Mouse (Mus musculus) heart, embryonic 14.5 days (tissue): ENCODE measurements around the gene Ptbp2. TPM values are rescaled to one million over a fixed set of nuclear protein-coding genes. Genes with fewer than 3 reads are reported as not detected.

Experiments
- ATAC-seq: fragments of 200-750 bp; cut with Nextera tagmentation; 2 replicates; pipeline ENCODE4 v1.8.0; 2017; ENCODE audit warnings: low read depth, moderate TSS enrichment; ENCODE audit not compliant: insufficient number of reproducible peaks, insufficient read depth, low FRiP score
- H3K27ac ChIP-seq, 2 experiments: fragments of 200-500 bp in 1 of 2; fragments of 300-500 bp in 1 of 2; sonication (generic) in 1 of 2; replicated peaks in 1 of 2; 2 replicates each; pipeline ENCODE4 v1.5.1; 2012 to 2014; ENCODE audit warnings: low read depth in 2 of 2, low read length in 2 of 2, control low read depth in 1 of 2, mild to moderate bottlenecking in 1 of 2, mixed read lengths in 1 of 2; ENCODE audit not compliant: control insufficient read depth in 1 of 2, insufficient read depth in 1 of 2
- H3K27me3 ChIP-seq: fragments of 300-500 bp; sonication (generic); 2 replicates; pipeline ENCODE4 v1.6.1; 2014; ENCODE audit warnings: mild to moderate bottlenecking, low read length, control low read depth; ENCODE audit not compliant: control insufficient read depth, insufficient read depth
- H3K36me3 ChIP-seq: fragments of 300-500 bp; sonication (generic); 2 replicates; pipeline ENCODE4 v1.6.1; 2014; ENCODE audit warnings: mild to moderate bottlenecking, control low read depth, low read length, mixed read lengths; ENCODE audit not compliant: control insufficient read depth, insufficient read depth
- H3K4me1 ChIP-seq, 2 experiments: fragments of 200-500 bp in 1 of 2; fragments of 300-500 bp in 1 of 2; sonication (generic) in 1 of 2; 2 replicates each; pipeline ENCODE4 v1.6.1; 2012 to 2014; ENCODE audit warnings: low read length in 2 of 2, control low read depth in 1 of 2, mixed read lengths in 1 of 2; ENCODE audit not compliant: control insufficient read depth in 2 of 2, insufficient read depth in 2 of 2
- H3K4me2 ChIP-seq: fragments of 300-500 bp; sonication (generic); 2 replicates; pipeline ENCODE4 v1.6.1; 2014; ENCODE audit warnings: mild to moderate bottlenecking, low read length
- H3K4me3 ChIP-seq, 2 experiments: fragments of 200-500 bp in 1 of 2; fragments of 300-500 bp in 1 of 2; sonication (generic) in 1 of 2; 2 replicates each; pipeline ENCODE4 v1.5.1; 2012 to 2014; ENCODE audit warnings: low read length in 2 of 2, mild to moderate bottlenecking in 2 of 2, control low read depth in 1 of 2, low read depth in 1 of 2, moderate library complexity in 1 of 2; ENCODE audit not compliant: control insufficient read depth in 1 of 2, insufficient read depth in 1 of 2
- H3K9ac ChIP-seq: fragments of 300-500 bp; sonication (generic); 2 replicates; pipeline ENCODE4 v1.6.1; 2014; ENCODE audit warnings: mild to moderate bottlenecking, low read length
- H3K9me3 ChIP-seq: fragments of 300-500 bp; sonication (generic); 2 replicates; pipeline ENCODE4 v1.6.1; 2016; ENCODE audit warnings: low read length, control low read depth; ENCODE audit not compliant: control insufficient read depth
- WGBS: fragments of 180-500 bp; shearing (Covaris S2); extraction: QIAGEN DNeasy Blood & Tissue Kit; methylation state at CpG from one replicate; pipeline ENCODE4 v1.1.7; 2014; 5-methylcytosine and 5-hydroxymethylcytosine counted together
- polyA plus RNA-seq: library from polyadenylated mRNA; unstranded; fragments of >200 nt; fragmentation: Nextera tagmentation; extraction: Ambion mirVana; gene quantifications from 2 replicates; pipeline ENCODE4 v1.2.1, GENCODE M21; 2014

The Ptbp2 gene
- polyA plus RNA-seq, 1 experiment from 2014 or later = 72.6 TPM

DNA sequence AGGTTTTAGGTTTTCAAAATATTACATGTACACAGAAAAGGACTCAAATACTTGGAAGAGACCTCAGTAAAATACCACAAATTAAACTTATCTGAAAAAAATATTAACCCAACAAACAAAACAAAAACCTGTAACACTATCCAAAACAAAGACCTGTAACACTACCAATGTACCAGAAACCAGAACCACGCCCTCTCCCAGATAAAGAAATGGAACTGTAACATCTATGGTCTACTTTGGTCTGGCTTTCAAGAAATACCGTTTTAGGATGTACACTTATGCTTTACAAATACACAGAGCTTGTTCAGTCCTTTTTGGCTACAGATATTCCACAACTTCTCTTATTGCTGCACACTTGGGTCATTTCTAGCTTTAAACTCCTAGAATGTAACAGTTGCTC lies 35.1 kb downstream of the Ptbp2 start:
- ATAC-seq = no peak

DNA sequence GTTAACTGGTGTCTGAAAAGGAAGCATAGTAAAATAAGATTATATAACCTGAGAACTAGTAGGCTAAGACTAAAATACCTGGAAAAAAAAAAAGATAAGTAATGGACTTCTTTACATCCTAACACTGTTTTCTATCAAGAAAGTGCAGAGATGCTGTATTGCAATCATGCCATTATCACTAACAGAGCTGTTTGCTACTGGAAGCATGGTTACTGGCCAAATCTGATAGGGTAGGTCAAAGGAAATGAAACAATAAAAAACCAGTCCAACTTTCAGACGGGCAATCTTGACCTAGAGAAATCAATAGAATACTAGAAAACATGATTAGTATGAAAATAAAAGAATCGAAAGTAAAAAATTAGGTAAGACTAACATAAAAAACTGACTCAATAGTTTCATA lies 37.6 kb downstream of the Ptbp2 start:
- H3K27me3 ChIP-seq = no peaks in the 10 kb centered on the region
- no peak overlapping the region for H3K4me2 ChIP-seq
- no peak overlapping the region for H3K9ac ChIP-seq
- no peak overlapping the region for H3K4me3 ChIP-seq
- WGBS = 78% methylated on average over 2 of the region's 2 CpGs
- no peaks in the 10 kb centered on the region for H3K9me3 ChIP-seq
- H3K27ac ChIP-seq = no peak overlapping the region
- H3K36me3 ChIP-seq = peaks cover 59% of the 10 kb centered on the region
- H3K4me1 ChIP-seq = no peaks in the 10 kb centered on the region
- no peak for ATAC-seq

More for the DNA sequence above, 35.1 kb downstream of the Ptbp2 start:
- H3K27me3 ChIP-seq = no peaks in the 10 kb centered on the region
- no peaks in the 10 kb centered on the region for H3K9me3 ChIP-seq
- H3K4me1 ChIP-seq = no peaks in the 10 kb centered on the region
- H3K36me3 ChIP-seq = peaks cover 43% of the 10 kb centered on the region
- no peak overlapping the region for H3K4me2 ChIP-seq
- no peak overlapping the region for H3K4me3 ChIP-seq
- no peak overlapping the region for H3K27ac ChIP-seq
- no peak overlapping the region for H3K9ac ChIP-seq
- 87% methylated on average over 2 of the region's 2 CpGs for WGBS

DNA sequence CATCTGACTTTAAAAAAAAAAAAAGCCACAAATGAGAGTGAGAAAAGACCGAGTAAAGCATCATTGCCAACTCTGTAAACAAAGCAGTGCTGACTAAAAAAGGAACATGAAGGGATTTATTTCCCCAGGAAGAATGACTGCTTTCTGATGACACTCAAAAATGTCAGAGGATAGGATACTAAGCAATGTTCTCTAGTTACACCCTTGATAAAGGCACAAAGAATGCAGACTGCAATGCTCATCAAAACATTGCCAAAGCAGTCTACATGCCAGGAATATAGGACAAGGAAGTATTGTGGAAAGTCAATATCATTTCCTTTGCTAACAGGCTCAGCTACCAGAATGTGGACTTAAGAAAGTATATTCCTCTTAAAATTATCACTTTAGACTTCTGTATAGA lies 38.5 kb downstream of the Ptbp2 start:
- no peaks in the 10 kb centered on the region for H3K27me3 ChIP-seq
- H3K4me1 ChIP-seq = no peaks in the 10 kb centered on the region
- no peaks in the 10 kb centered on the region for H3K9me3 ChIP-seq
- H3K27ac ChIP-seq = no peak overlapping the region
- WGBS = 47% methylated on average over 1 of the region's 1 CpGs
- no peak overlapping the region for H3K4me3 ChIP-seq
- H3K36me3 ChIP-seq = peaks cover 58% of the 10 kb centered on the region
- H3K4me2 ChIP-seq = no peak overlapping the region
- no peak overlapping the region for H3K9ac ChIP-seq
- no peak for ATAC-seq

DNA sequence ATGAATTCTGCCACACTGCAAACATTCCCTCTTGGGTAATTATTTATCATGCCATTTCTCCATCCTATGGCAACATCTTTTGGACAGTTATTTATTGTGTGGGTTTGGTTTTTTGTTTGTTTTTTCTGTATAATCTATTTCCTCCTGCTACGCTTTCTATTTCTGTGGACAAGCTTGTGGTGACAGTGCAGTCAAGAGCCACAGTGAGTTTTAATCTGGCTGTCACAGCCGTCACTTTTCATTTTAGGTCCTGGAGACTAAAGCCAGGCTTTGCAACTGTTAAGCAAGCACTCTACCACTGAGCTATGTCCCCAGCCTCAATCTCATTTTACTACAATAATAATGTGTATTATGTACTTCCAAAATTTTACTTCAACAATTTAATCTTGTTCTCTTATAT lies 54.4 kb downstream of the Ptbp2 start:
- no peak overlapping the region for H3K27ac ChIP-seq
- no peak for ATAC-seq
- H3K4me1 ChIP-seq = no peaks in the 10 kb centered on the region; a peak in 1 of 4 replicates
- no peak overlapping the region for H3K4me3 ChIP-seq
- H3K27me3 ChIP-seq = no peaks in the 10 kb centered on the region
- H3K36me3 ChIP-seq = peaks cover 48% of the 10 kb centered on the region
- H3K9ac ChIP-seq = no peak overlapping the region
- WGBS = 41% methylated on average over 2 of the region's 2 CpGs
- no peaks in the 10 kb centered on the region for H3K9me3 ChIP-seq
- H3K4me2 ChIP-seq = no peak overlapping the region

DNA sequence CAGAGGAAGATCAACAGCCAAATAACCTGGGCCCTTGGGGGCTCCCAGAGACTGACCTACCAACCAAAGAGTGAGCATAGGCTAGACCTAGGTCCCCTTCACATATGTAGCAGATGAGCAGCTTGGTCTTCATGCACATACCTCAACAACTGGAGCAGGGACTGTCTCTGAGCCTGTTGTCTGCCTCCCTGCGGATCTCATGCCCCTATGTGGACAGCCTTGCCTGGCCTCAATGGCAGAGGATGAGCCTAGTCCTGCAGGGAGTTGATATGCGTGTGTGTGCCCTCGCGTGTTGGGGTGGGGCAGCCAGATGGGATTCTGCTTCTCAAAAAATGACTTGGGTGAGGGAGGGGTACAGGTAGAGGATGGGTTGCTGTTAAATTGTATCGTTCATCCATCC lies 72.2 kb downstream of the Ptbp2 start:
- WGBS = 87% methylated on average over 5 of the region's 5 CpGs
- no peak overlapping the region for H3K4me2 ChIP-seq
- no peak overlapping the region for H3K27ac ChIP-seq
- H3K27me3 ChIP-seq = no peaks in the 10 kb centered on the region
- no peaks in the 10 kb centered on the region for H3K9me3 ChIP-seq
- no peak for ATAC-seq
- no peak overlapping the region for H3K9ac ChIP-seq
- H3K36me3 ChIP-seq = peaks cover 10% of the 10 kb centered on the region
- 0 out of 4 replicates have a peak, but pooled peaks cover 0 to 3% of the 10 kb centered on the region in 2 experiments for H3K4me1 ChIP-seq
- no peak overlapping the region for H3K4me3 ChIP-seq

DNA sequence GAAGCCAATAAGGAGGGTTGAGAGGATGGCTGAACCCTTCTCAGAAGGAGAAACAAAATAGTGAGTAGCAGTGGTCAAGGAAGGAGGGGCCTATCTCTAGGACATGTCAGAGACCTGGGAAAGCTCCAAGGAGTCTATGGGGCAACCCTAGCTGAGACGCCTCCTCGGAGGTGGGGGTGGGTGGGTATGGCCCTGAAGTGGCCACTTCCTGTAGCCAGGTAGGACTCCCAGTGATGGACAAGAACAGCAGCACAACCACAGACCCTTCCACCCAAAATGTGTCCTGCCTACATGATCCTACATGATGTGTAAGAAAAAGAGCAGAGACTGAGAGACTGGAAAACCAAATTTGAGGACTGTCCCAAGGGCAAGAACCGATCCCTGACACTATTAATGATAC lies 72.8 kb downstream of the Ptbp2 start:
- Histone ChIP-seq H3K9ac (no peak overlapping the region), H3K4me2 (no peak overlapping the region), H3K4me1 (0 out of 4 replicates have a peak, but pooled peaks cover 0 to 3% of the 10 kb centered on the region in 2 experiments), H3K4me3 (no peak overlapping the region), H3K36me3 (peaks cover 5% of the 10 kb centered on the region), H3K9me3 (no peaks in the 10 kb centered on the region), H3K27me3 (no peaks in the 10 kb centered on the region), H3K27ac (no peak overlapping the region)
- 97% methylated on average over 3 of the region's 3 CpGs for WGBS
- no peak for ATAC-seq

DNA sequence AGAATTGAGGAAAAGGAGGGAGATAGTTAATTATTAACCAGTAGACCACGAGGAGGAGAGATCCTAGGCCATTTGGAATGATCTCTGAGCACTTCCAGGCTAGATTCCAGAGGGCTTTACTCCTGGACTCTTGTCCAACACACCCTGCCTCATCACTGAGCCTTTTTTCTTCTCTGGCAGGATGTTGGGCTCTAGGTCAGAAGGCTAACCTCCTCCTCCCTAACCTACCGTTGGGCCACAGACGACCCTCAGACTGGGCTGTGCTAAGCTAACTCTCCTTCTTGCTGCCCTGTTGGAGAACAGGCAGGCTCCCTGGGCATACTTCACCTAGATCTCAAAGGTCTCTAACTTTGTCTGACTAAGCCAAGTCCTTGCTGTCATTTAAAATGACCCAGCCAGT lies 82.8 kb downstream of the Ptbp2 start:
- no peak for ATAC-seq
- no peaks in the 10 kb centered on the region for H3K4me1 ChIP-seq
- 57% methylated on average over 3 of the region's 3 CpGs for WGBS

DNA sequence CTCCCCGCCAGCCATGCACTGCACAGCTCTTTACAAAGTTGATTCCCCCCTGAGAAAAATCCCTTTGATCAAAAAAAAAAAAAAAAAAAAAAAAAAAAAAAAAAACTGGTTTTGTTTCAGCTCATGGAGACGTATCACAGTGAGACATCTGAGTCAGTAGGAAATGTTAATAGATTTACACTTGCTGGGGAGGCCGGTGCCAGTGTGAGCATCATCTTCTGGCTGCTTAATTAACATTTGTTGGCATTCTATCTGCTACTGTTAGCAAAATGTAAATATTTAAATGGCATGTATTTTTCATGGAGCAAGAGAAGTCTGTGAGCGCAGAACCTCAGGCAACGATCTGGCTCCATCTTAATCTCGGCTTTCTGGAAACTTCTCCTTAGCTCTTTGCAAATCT lies 99.5 kb downstream of the Ptbp2 start:
- H3K27me3 ChIP-seq = no peaks in the 10 kb centered on the region
- ATAC-seq = no peak
- no peak overlapping the region for H3K27ac ChIP-seq
- no peak overlapping the region for H3K4me3 ChIP-seq
- H3K9me3 ChIP-seq = no peaks in the 10 kb centered on the region
- H3K4me1 ChIP-seq = no peaks in the 10 kb centered on the region
- H3K4me2 ChIP-seq = no peak overlapping the region
- WGBS = 73% methylated on average over 6 of the region's 6 CpGs
- H3K36me3 ChIP-seq = no peaks in the 10 kb centered on the region
- no peak overlapping the region for H3K9ac ChIP-seq

More for the DNA sequence above, 82.8 kb downstream of the Ptbp2 start:
- Histone ChIP-seq H3K9ac (no peak overlapping the region), H3K4me3 (no peak overlapping the region), H3K36me3 (no peaks in the 10 kb centered on the region), H3K27ac (no peak overlapping the region), H3K27me3 (no peaks in the 10 kb centered on the region), H3K4me2 (no peak overlapping the region), H3K9me3 (no peaks in the 10 kb centered on the region)
